Mouse (Mus musculus) ovary, adult 18-20 months (tissue): ENCODE measurements at regions not wholly inside any gene's neighbourhood (a gene's known extent, or its start where the extent isn't known, plus 50 kb on each side); places are given as distances from the start of the nearest gene placed in this dataset.
"Not testable (repeated sequence)": the region's sequence is repeated elsewhere in the genome, so short reads cannot be mapped to it uniquely, and the experiment has no call there.

Source experiments
- DNase-seq: peaks from one replicate; pipeline ENCODE4 v3.0.0; 2022; ENCODE audit warnings: low spot score, mixed read lengths

- no peak for DNase-seq
These were observed 187.8 kb upstream of the Tsc22d2 start for GRCm38 (mm10) chr3:58226447-58227321.

GRCm38 (mm10) chr3:58227322-58227627 is 187.2 kb upstream of the Tsc22d2 start:
- DNase-seq, result no peak

DNA sequence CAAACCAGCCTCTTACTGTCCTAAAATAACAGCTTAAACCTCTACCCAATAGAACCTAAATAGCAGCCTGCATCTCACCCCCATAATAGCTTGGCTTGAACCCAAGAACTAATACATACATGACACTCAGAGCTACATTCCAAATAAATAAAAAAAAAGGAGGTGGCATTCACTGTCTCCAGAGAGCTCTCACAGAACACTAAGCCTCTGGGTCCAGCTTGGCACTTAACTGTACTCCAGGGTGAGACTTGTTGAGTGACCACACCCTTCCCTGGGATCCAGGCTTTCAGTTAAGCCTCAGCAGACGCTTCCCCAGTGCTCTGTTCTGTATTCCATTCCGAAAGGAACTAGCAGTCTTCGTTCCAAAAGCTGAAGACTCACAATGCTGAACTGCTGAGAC is 186.3 kb upstream of the Tsc22d2 start:
- DNase-seq, result no peak

- DNase-seq, result no peak
These were observed 182.8 kb upstream of the Tsc22d2 start for GRCm38 (mm10) chr3:58231746-58232145.

GRCm38 (mm10) chr3:58233296-58233695 is 181.2 kb upstream of the Tsc22d2 start:
- DNase-seq, result no peak

GRCm38 (mm10) chr3:58234846-58235630 is 179.5 kb upstream of the Tsc22d2 start:
- DNase-seq, result no peak

GRCm38 (mm10) chr3:58238111-58238510 is 176.4 kb upstream of the Tsc22d2 start:
- no peak for DNase-seq

GRCm38 (mm10) chr3:58240775-58241174 is 173.7 kb upstream of the Tsc22d2 start:
- no peak for DNase-seq

DNA sequence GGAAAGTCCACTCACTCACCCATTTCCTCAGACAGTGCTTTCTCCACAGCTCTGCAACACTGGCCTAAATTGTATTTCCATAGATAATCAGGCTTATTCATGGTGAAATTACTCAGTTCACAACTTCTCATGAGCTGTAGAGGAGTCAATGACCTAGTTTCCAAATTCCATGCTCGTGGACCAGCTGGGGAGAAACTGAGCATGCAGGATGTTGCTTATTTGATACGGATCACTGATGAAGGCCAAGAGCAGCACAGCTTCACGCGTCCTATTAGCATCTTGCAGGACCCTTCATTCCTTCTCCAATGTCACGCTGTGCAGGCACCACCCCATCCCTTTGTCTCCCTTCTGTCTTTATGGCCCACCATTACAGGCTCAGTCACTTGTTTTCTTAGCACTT is 169.2 kb upstream of the Tsc22d2 start:
- DNase-seq, result no peak

DNA sequence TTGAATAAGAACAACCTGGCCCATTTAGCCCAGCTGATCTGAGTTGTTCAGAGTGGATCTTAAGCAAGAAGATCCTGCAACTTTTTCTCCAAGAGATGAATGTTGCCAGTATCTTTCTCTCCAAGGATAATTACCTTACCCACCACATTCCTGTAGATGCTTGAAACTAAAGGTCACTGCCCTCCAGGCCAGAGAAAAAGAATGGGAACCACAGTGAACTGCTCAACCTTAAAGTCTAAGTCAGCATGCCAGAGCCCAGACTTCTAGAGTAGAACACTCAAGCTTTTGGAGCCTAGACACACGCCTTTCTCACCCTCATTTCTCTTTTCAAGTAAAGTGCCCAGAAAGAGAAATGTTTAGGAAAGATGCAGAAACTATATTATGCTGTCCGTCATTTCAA is 166.5 kb upstream of the Tsc22d2 start:
- DNase-seq, result no peak

GRCm38 (mm10) chr3:58253942-58254341 is 160.6 kb upstream of the Tsc22d2 start:
- no peak for DNase-seq

DNA sequence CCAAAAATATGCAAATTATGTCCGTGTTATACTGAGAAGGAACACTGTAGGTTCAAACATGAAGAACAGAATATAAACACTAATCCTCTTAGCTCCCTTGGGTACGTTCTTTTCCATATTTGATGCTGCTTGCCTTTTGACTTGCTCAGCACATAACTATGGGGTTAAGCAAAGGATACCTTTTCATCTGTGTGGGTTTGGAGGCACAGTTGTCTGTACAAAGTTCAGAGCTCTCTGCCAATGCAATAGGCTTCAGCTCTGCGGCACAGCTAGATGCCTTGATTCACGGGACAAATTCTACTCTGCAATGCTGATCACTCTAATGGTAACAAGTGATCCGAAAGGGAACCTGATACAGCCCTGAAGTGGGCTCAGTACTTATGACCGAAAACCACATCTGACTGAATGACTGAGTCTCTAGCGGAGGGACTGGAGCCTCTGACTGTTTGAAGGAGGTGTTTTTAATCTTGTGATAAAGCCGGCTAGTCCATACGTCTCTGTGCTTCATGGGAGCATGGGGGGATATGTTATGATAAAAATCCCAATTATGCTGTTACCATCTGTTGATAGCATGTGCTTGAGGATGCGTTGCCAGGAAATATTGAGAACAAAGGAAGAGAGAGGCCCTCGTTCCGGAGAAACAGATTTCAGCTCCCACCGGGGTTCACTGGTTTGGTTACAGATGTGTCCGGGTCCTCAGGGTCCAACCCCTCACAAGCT is 146.7 kb upstream of the Tsc22d2 start:
- no peak for DNase-seq

GRCm38 (mm10) chr3:58271441-58271840 is 143.1 kb upstream of the Tsc22d2 start:
- not testable (repeated sequence) for DNase-seq

- DNase-seq, result no peak
These were observed 133.2 kb upstream of the Tsc22d2 start for GRCm38 (mm10) chr3:58281291-58281690.

DNA sequence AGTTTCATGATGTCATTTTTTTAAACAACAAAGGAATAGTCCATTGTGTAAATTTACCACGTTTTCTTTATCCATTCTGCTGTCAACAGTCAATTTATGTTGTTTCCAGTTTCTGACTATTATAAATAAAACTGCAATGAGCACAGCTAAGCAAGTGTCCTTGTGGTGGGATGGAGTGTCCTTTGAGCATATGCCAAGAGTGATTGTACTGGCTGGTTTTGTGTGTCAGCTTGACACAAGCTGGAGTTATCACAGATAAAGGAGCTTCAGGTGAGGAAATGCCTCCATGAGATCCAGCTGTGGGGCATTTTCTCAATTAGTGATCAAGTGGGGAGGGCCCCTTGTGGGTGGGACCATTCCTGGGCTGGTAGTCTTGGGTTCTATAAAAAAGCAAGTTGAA is 130.1 kb upstream of the Tsc22d2 start:
- peak; percentile 43 for DNase-seq

- no peak for DNase-seq
These were observed 118.7 kb upstream of the Tsc22d2 start for GRCm38 (mm10) chr3:58295810-58296209.

DNA sequence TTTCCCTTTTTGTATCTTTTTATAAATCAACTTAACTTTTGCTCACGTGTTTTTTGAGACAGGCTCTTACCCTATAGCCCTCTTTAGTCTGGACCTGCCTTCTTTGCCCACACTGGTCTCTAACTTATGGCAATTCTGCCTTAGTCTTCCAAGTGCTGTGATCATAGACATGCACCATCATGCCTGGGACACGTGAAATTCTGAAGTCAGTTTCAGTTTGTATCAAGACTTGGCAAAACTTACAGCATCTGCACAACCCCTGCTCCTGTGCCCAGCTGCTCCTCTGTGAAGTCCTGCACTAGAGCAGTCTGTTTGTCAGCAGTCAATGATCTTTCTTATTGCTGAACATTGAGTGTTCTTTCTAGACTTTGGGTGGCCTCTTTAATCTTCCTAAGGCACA is 114.3 kb upstream of the Tsc22d2 start:
- DNase-seq, result no peak

- DNase-seq, result no peak
These were observed 113.6 kb upstream of the Tsc22d2 start for GRCm38 (mm10) chr3:58300801-58301485.

GRCm38 (mm10) chr3:58302322-58302721 is 112.2 kb upstream of the Tsc22d2 start:
- DNase-seq, result no peak

GRCm38 (mm10) chr3:58303746-58304145 is 110.8 kb upstream of the Tsc22d2 start:
- no peak for DNase-seq

GRCm38 (mm10) chr3:58309601-58310000 is 104.9 kb upstream of the Tsc22d2 start:
- peak; percentile 6 for DNase-seq

DNA sequence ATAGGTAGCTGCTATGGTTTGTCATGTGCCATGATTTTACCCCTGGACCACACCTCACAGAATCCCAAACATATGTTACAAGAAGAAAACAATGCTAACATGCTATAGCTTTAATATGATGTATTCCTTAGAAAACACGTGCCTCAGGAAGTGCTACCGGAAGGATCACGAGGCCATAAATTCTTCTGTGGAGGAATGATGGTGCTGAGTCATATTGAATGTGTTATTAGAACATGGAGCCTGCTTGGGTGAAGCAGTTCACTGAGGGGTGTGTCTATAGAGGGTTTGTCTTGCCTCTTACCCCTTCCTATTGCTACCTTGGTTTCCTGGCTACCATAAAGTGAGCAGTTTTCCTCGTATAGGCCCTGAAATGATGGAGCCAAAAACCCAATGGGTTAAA is 104.1 kb upstream of the Tsc22d2 start:
- no peak for DNase-seq
